Mouse (Mus musculus) adrenal gland, postnatal 0 days (tissue): ENCODE results near the gene Prdm8. TPM values are rescaled to one million over a fixed set of nuclear protein-coding genes. Genes with fewer than 3 reads are reported as not detected.

Experiments used
- polyA plus RNA-seq: library from polyadenylated mRNA; unstranded; fragments of >200 nt; fragmentation: Nextera tagmentation; extraction: Ambion mirVana; gene quantifications from 2 replicates; pipeline ENCODE4 v1.2.1, GENCODE M21; 2015

Prdm8 gene
- polyA plus RNA-seq: 0.08 and 0.13 TPM in 2 replicates

DNA sequence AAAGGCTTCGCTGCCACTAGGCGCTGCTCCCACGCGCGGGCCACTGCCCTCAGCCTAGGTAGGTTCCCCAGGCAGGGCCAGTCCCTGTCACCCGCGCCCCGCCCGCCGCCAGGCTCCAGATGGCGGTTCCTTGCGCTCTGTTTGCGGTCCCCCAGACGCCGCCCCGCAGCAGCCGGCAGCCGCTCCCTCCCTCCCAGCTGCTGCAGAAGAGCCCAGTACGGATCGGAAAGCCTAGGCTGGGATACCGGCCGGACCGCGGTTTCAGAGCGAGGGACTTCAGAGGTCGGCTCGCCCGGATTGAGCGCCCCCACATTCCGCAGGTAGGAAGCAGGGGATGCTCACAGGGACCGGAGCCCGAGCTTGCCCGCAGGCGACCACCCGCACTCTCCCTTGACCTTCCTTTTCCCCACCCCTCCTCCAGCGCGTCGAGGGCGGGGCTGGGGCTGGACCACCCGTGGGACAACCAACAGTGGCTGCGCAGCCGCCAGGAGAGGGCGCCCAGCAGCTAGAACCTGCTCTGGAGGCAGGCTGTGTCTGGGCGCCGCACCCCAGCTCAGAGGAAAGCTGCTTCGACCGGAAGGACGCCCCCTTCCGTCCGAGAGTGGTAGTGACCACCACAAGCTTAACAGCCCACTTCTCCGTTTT is at the start of gene Prdm8:
Gene Prdm8 (plus strand): TSS at position 19 of the 645 bp plus-strand sequence.

Other genes with a start within 250 kb of the Prdm8 start
- 16.3 and 23.9 TPM in 2 replicates for gene Antxr2, start 136.2 kb upstream of the Prdm8 start, polyA plus RNA-seq
- 0.81 and 1.9 TPM in 2 replicates for gene Fgf5, start 87.0 kb downstream of the Prdm8 start, polyA plus RNA-seq
- 0.52 and 1.5 TPM in 2 replicates for gene Cfap299, start 162.1 kb downstream of the Prdm8 start, polyA plus RNA-seq